Mouse (Mus musculus) megakaryocyte-erythroid progenitor cell, adult 5-6 weeks (primary cell): ENCODE measurements around the gene Nup50. TPM values are rescaled to one million over a fixed set of nuclear protein-coding genes. Genes with fewer than 3 reads are reported as not detected.
A peak's percentile ranks its signal among the peaks of the same experiment; 100 is the strongest.
"Not testable (repeated sequence)": the region's sequence is repeated elsewhere in the genome, so short reads cannot be mapped to it uniquely, and the experiment has no call there.

Experiments
- ATAC-seq: replicated peaks from 2 replicates; pipeline ENCODE4 v1.8.0; 2016; ENCODE audit warnings: mild to moderate bottlenecking, inconsistent platforms; ENCODE audit not compliant: severe bottlenecking, poor library complexity, low FRiP score, low TSS enrichment
- total RNA-seq, 2 experiments: library from RNA; stranded (forward) in 1 of 2; stranded (reverse) in 1 of 2; fragments of 200-1000, 215-1000 nt in 1 of 2; fragments of >200 nt in 1 of 2; fragmentation: Nextera tagmentation in 1 of 2; gene quantifications; 2 replicates each; pipeline ENCODE4 v1.2.3; 2014 to 2017

Gene Nup50
- total RNA-seq (2014; fragmentation: Nextera tagmentation) = 51.5 and 56.4 TPM in 2 replicates
- 102 TPM in 2 replicates for total RNA-seq (2017)

GRCm38 (mm10) chr15:84922884-84923507 lies at the start of gene Nup50:
Gene Nup50 (plus strand): TSS chr15:84923411.
- ATAC-seq = peak; percentile 89

GRCm38 (mm10) chr15:84873867-84874266 lies 49.3 kb upstream of the Nup50 start:
- no peak for ATAC-seq

- ATAC-seq = no peak
These were observed 46.0 kb upstream of the Nup50 start for GRCm38 (mm10) chr15:84877029-84877815.

- ATAC-seq = no peak
These were observed 35.1 kb upstream of the Nup50 start for GRCm38 (mm10) chr15:84888066-84888465.

- no peak for ATAC-seq
These were observed 32.0 kb upstream of the Nup50 start for GRCm38 (mm10) chr15:84891246-84891645.

- ATAC-seq = peak; percentile 75
These were observed 31.6 kb upstream of the Nup50 start for GRCm38 (mm10) chr15:84891658-84892057.

GRCm38 (mm10) chr15:84896216-84896615 lies 27.0 kb upstream of the Nup50 start:
- ATAC-seq = not testable (repeated sequence)

- no peak for ATAC-seq
These were observed 26.5 kb upstream of the Nup50 start for GRCm38 (mm10) chr15:84896664-84897063.

- ATAC-seq = no peak
These were observed 25.1 kb upstream of the Nup50 start for GRCm38 (mm10) chr15:84898077-84898476.

- ATAC-seq = no peak
These were observed 19.3 kb upstream of the Nup50 start for GRCm38 (mm10) chr15:84903843-84904385.

GRCm38 (mm10) chr15:84913201-84913600 lies 10.0 kb upstream of the Nup50 start:
- no peak for ATAC-seq

GRCm38 (mm10) chr15:84919938-84920337 lies 3.3 kb upstream of the Nup50 start, which contains the start of gene Gm29666:
Gene Gm29666 (minus strand): TSS chr15:84920038.
- ATAC-seq = no peak

GRCm38 (mm10) chr15:84923508-84924181 lies 434 bp downstream of the Nup50 start:
- ATAC-seq = no peak

GRCm38 (mm10) chr15:84924781-84925315 lies 1.6 kb downstream of the Nup50 start:
- no peak for ATAC-seq

- no peak for ATAC-seq
These were observed 2.3 kb downstream of the Nup50 start for GRCm38 (mm10) chr15:84925495-84926018.

- ATAC-seq = 0 out of 2 replicates have a peak, but pooled peaks have one; percentile 18
These were observed 9.1 kb downstream of the Nup50 start for GRCm38 (mm10) chr15:84932351-84932750.

GRCm38 (mm10) chr15:84934901-84935300 lies 11.7 kb downstream of the Nup50 start:
- no peak for ATAC-seq

- ATAC-seq = no peak
These were observed 16.9 kb downstream of the Nup50 start for GRCm38 (mm10) chr15:84940102-84940501.

GRCm38 (mm10) chr15:84942647-84943285 lies 19.6 kb downstream of the Nup50 start:
- no peak for ATAC-seq
